12 mouse cellular contexts compared by ENCODE assay signal in the genomic region with DNA sequence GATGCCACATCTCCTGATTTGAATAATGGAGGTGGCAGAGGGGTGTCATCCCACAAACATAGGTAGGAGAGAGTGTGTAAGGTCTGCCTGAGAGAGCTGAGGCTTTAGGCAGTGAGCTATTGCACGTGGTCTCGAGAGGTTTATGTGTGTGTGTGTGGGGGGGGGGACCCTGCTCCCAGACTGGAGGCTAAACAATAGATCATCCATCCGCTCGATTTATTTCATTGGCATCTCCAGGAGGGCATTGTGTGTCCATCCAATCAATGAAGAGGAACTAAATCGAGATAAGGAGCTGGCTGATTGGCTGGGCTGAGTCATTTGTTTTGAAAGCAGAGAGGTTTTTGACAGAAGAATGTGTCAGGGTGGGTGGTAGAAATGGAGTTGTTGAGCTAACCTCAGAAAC. TPM values are rescaled to one million over a fixed set of nuclear protein-coding genes. Genes with fewer than 3 reads are reported as not detected.
DNase-seq lines count a peak whose midpoint lies in the region; ATAC-seq lines count a peak whose summit lies in the region.
"Had no signal": no experiment of that assay in that cellular context is flagged by ENCODE, and none has a peak within 500 bp of the region (broad histone marks: within the 10 kb centered on the region; RNA-seq: fewer than 3 reads in every experiment).

No protein-coding gene starts in this region.

- peaks cover 10% of the 10 kb centered on the region; the same call in 1 of the 2 replicates for H3K4me1 ChIP-seq in limb, embryonic 11.5 days (ENCODE audit: control insufficient read depth, insufficient read depth, low read length)
- peaks cover 31% of the 10 kb centered on the region for H3K4me1 ChIP-seq in limb, embryonic 10.5 days
- H3K4me1 ChIP-seq in embryonic facial prominence, embryonic 10.5 days: peaks cover 39% of the 10 kb centered on the region
- H3K4me1 ChIP-seq in hindbrain, embryonic 16.5 days (ENCODE audit: control insufficient read depth, insufficient read depth, low read depth, low read length): peaks cover 21% of the 10 kb centered on the region
- H3K4me1 ChIP-seq in neural tube, embryonic 14.5 days (ENCODE audit: control insufficient read depth, insufficient read depth, low read length): peaks cover 16% of the 10 kb centered on the region; the same call in 1 of the 2 replicates
- no peaks in the 10 kb centered on the region for H3K4me1 ChIP-seq in kidney, embryonic 14.5 days (ENCODE audit: control insufficient read depth, insufficient read depth, low read length)

- peaks cover 2% of the 10 kb centered on the region; the same call in 1 of the 2 replicates for H3K9me3 ChIP-seq in limb, embryonic 11.5 days (ENCODE audit: control insufficient read depth, low read length)
- H3K9me3 ChIP-seq in limb, embryonic 10.5 days (replicated peaks): peaks cover 3% of the 10 kb centered on the region; the same call in 1 of the 2 replicates
- H3K9me3 ChIP-seq in embryonic facial prominence, embryonic 10.5 days: peaks cover 14% of the 10 kb centered on the region; the same call in 1 of the 2 replicates
- peaks cover 11% of the 10 kb centered on the region for H3K9me3 ChIP-seq in hindbrain, embryonic 16.5 days (ENCODE audit: control insufficient read depth, low read length)
- no peaks in the 10 kb centered on the region for H3K9me3 ChIP-seq in neural tube, embryonic 14.5 days (ENCODE audit: control insufficient read depth, low read length)
- H3K9me3 ChIP-seq in kidney, embryonic 14.5 days (ENCODE audit: control insufficient read depth, low read length): no peaks in the 10 kb centered on the region

- no peak overlapping the region for H3K4me2 ChIP-seq in limb, embryonic 11.5 days (ENCODE audit: low read depth, severe bottlenecking)
- H3K4me2 ChIP-seq in hindbrain, embryonic 16.5 days (ENCODE audit: low read length): peak overlapping the region; percentile 90
- H3K4me2 ChIP-seq in neural tube, embryonic 14.5 days (ENCODE audit: low read depth, low read length): peak overlapping the region; percentile 95
- no peak overlapping the region for H3K4me2 ChIP-seq in kidney, embryonic 14.5 days (replicated peaks; ENCODE audit: low read depth, low read length)
- H3K4me2 ChIP-seq: heart, embryonic 11.5 days; liver, embryonic 11.5 days had no signal

- H3K27me3 ChIP-seq in limb, embryonic 11.5 days (ENCODE audit: control insufficient read depth, insufficient read depth, low read length): no peaks in the 10 kb centered on the region
- peaks cover 40% of the 10 kb centered on the region for H3K27me3 ChIP-seq in limb, embryonic 10.5 days (ENCODE audit: low read depth, poor library complexity, severe bottlenecking)
- no peaks in the 10 kb centered on the region; the same call in 1 of the 2 replicates for H3K27me3 ChIP-seq in embryonic facial prominence, embryonic 10.5 days (replicated peaks; ENCODE audit: low read depth, poor library complexity, severe bottlenecking)
- no peaks in the 10 kb centered on the region for H3K27me3 ChIP-seq in hindbrain, embryonic 16.5 days (replicated peaks; ENCODE audit: control insufficient read depth, insufficient read depth, low read length)
- no peaks in the 10 kb centered on the region for H3K27me3 ChIP-seq in neural tube, embryonic 14.5 days (ENCODE audit: control insufficient read depth, insufficient read depth, low read length)
- no peaks in the 10 kb centered on the region for H3K27me3 ChIP-seq in kidney, embryonic 14.5 days (ENCODE audit: control insufficient read depth, insufficient read depth, low read length)

- 0 out of 2 replicates have a peak, but pooled peaks have one; percentile 37 for ATAC-seq in limb, embryonic 11.5 days (ENCODE audit: insufficient number of reproducible peaks, low FRiP score, low TSS enrichment, low read depth)
- ATAC-seq in hindbrain, embryonic 16.5 days: peak; percentile 66
- ATAC-seq in neural tube, embryonic 14.5 days (ENCODE audit: low read depth): peak; percentile 81
- no peak for ATAC-seq in kidney, embryonic 14.5 days (ENCODE audit: low FRiP score, low TSS enrichment)

- no peak overlapping the region for H3K9ac ChIP-seq in limb, embryonic 11.5 days (ENCODE audit: low read length)
- peak overlapping the region; percentile 81 for H3K9ac ChIP-seq in hindbrain, embryonic 16.5 days (ENCODE audit: low read depth, low read length)
- peak overlapping the region; percentile 87 for H3K9ac ChIP-seq in neural tube, embryonic 14.5 days (replicated peaks; ENCODE audit: low read depth, low read length)
- no peak overlapping the region for H3K9ac ChIP-seq in kidney, embryonic 14.5 days (ENCODE audit: low read depth, low read length)

- H3K36me3 ChIP-seq in limb, embryonic 11.5 days (ENCODE audit: control insufficient read depth, insufficient read depth, low read length): no peaks in the 10 kb centered on the region
- no peaks in the 10 kb centered on the region for H3K36me3 ChIP-seq in limb, embryonic 10.5 days
- peaks cover 16% of the 10 kb centered on the region for H3K36me3 ChIP-seq in embryonic facial prominence, embryonic 10.5 days (replicated peaks)
- peaks cover 35% of the 10 kb centered on the region for H3K36me3 ChIP-seq in hindbrain, embryonic 16.5 days (ENCODE audit: control insufficient read depth, insufficient read depth, low read length)
- peaks cover 31% of the 10 kb centered on the region for H3K36me3 ChIP-seq in neural tube, embryonic 14.5 days (ENCODE audit: control insufficient read depth, insufficient read depth, low read length)
- no peaks in the 10 kb centered on the region for H3K36me3 ChIP-seq in kidney, embryonic 14.5 days (ENCODE audit: control insufficient read depth, insufficient read depth, low read length)

- 32% methylated on average over 5 of the region's 5 CpGs for whole genome bisulfite sequencing in limb, embryonic 11.5 days
- WGBS in limb, embryonic 10.5 days: 26% methylated on average over 5 of the region's 5 CpGs
- 11% methylated on average over 5 of the region's 5 CpGs for WGBS in embryonic facial prominence, embryonic 10.5 days
- 2% methylated on average over 5 of the region's 5 CpGs for WGBS in hindbrain, embryonic 16.5 days
- 2% methylated on average over 5 of the region's 5 CpGs for WGBS in neural tube, embryonic 14.5 days
- 20% methylated on average over 5 of the region's 5 CpGs for WGBS in kidney, embryonic 14.5 days

- no peak overlapping the region for H3K27ac ChIP-seq in limb, embryonic 11.5 days (replicated peaks; ENCODE audit: low read depth, low read length)
- no peak overlapping the region for H3K27ac ChIP-seq in limb, embryonic 10.5 days
- peak overlapping the region; percentile 62 for H3K27ac ChIP-seq in embryonic facial prominence, embryonic 10.5 days (replicated peaks)
- H3K27ac ChIP-seq in hindbrain, embryonic 16.5 days (ENCODE audit: low read depth, low read length): peak overlapping the region; percentile 92
- H3K27ac ChIP-seq in neural tube, embryonic 14.5 days (ENCODE audit: low read depth, low read length): peak overlapping the region; percentile 94
- H3K27ac ChIP-seq in kidney, embryonic 14.5 days (ENCODE audit: low read depth, low read length): no peak overlapping the region

- H3K4me3 ChIP-seq in limb, embryonic 11.5 days (ENCODE audit: low read depth, low read length): no peak overlapping the region
- H3K4me3 ChIP-seq in limb, embryonic 10.5 days: no peak overlapping the region
- H3K4me3 ChIP-seq in embryonic facial prominence, embryonic 10.5 days: peak overlapping the region; percentile 51
- H3K4me3 ChIP-seq in hindbrain, embryonic 16.5 days (ENCODE audit: low read length): peak overlapping the region; percentile 58
- peak overlapping the region; percentile 56 for H3K4me3 ChIP-seq in neural tube, embryonic 14.5 days (ENCODE audit: low read depth, low read length)
- H3K4me3 ChIP-seq in kidney, embryonic 14.5 days (ENCODE audit: low read length): no peak overlapping the region

- no peak for DNase-seq in limb, embryonic 11.5 days (ENCODE audit: low spot score)
- DNase-seq in limb, embryonic 10.5 days (ENCODE audit: low spot score): no peak
- peak; percentile 39 for DNase-seq in embryonic facial prominence, embryonic 10.5 days (ENCODE audit: low spot score)
- no peak for DNase-seq in adrenal gland, adult 18-20 months (ENCODE audit: low spot score in 2 of 2)
- no peak for DNase-seq in layer of hippocampus, adult 9-10 months (ENCODE audit: low spot score)

RNA-seq across cellular contexts. Expression of gene Nsg2, which starts 2.4 kb away (rescaled TPM):
- 1.5 and 1.9 TPM in 2 replicates for polyA plus RNA-seq in limb, embryonic 11.5 days (2014; fragmentation: Nextera tagmentation; extraction: Ambion mirVana)
- 1.1 and 2.0 TPM in 2 replicates for polyA plus RNA-seq in limb, embryonic 10.5 days (2016; fragmentation: Nextera tagmentation; extraction: Ambion mirVana)
- polyA plus RNA-seq in embryonic facial prominence, embryonic 10.5 days (2016; fragmentation: Nextera tagmentation; extraction: Ambion mirVana): 10.1 and 11.3 TPM in 2 replicates
- polyA plus RNA-seq in hindbrain, embryonic 16.5 days (2015; fragmentation: Nextera tagmentation; extraction: Ambion mirVana): 530 and 557 TPM in 2 replicates
- polyA plus RNA-seq in neural tube, embryonic 14.5 days (2014; fragmentation: Nextera tagmentation; extraction: Ambion mirVana): 143 and 156 TPM in 2 replicates
- total RNA-seq in adrenal gland, adult 18-20 months (2021): 10 to 100 TPM; 32.0 to 51.2 TPM
- 0.87 and 1.6 TPM in 2 replicates for polyA plus RNA-seq in kidney, embryonic 14.5 days (2014; fragmentation: Nextera tagmentation; extraction: Ambion mirVana)

RNA-seq across cellular contexts. Expression of gene 4930524B15Rik, which starts 37.3 kb away (rescaled TPM):
- 0.12 TPM in 1 of 2 replicates, not detected in the other for polyA plus RNA-seq in limb, embryonic 11.5 days (2014; fragmentation: Nextera tagmentation; extraction: Ambion mirVana)
- 0.14 TPM in 1 of 2 replicates, not detected in the other for polyA plus RNA-seq in limb, embryonic 10.5 days (2016; fragmentation: Nextera tagmentation; extraction: Ambion mirVana)
- 0.10 and 0.14 TPM in 2 replicates for polyA plus RNA-seq in embryonic facial prominence, embryonic 10.5 days (2016; fragmentation: Nextera tagmentation; extraction: Ambion mirVana)
- 0.22 and 0.49 TPM in 2 replicates for polyA plus RNA-seq in hindbrain, embryonic 16.5 days (2015; fragmentation: Nextera tagmentation; extraction: Ambion mirVana)
- polyA plus RNA-seq in neural tube, embryonic 14.5 days (2014; fragmentation: Nextera tagmentation; extraction: Ambion mirVana): 0.16 and 0.52 TPM in 2 replicates
- total RNA-seq in adrenal gland, adult 18-20 months (2021): not detected
- polyA plus RNA-seq in kidney, embryonic 14.5 days (2014; fragmentation: Nextera tagmentation; extraction: Ambion mirVana): 0.27 TPM in 1 of 2 replicates, not detected in the other
- total RNA-seq: common myeloid progenitor, adult 5-6 weeks; neutrophil, adult 5-6 weeks had no signal
- polyA plus RNA-seq: liver, embryonic 11.5 days had no signal

Comparison
In these comparisons a context has a peak if more than half of its experiments do, and no peak if none do; other contexts are left out.
1. H3K27ac ChIP-seq: peak in embryonic facial prominence, embryonic 10.5 days (single experiment), hindbrain, embryonic 16.5 days (single experiment) and neural tube, embryonic 14.5 days (single experiment); none in limb, embryonic 11.5 days (single experiment), limb, embryonic 10.5 days (single experiment) and kidney, embryonic 14.5 days (single experiment).
2. H3K4me2 ChIP-seq: peak in hindbrain, embryonic 16.5 days (single experiment) and neural tube, embryonic 14.5 days (single experiment); none in limb, embryonic 11.5 days (single experiment) and kidney, embryonic 14.5 days (single experiment).
3. H3K4me3 ChIP-seq: peak in embryonic facial prominence, embryonic 10.5 days (single experiment), hindbrain, embryonic 16.5 days (single experiment) and neural tube, embryonic 14.5 days (single experiment); none in limb, embryonic 11.5 days (single experiment), limb, embryonic 10.5 days (single experiment) and kidney, embryonic 14.5 days (single experiment).
4. H3K9ac ChIP-seq: peak in hindbrain, embryonic 16.5 days (single experiment) and neural tube, embryonic 14.5 days (single experiment); none in limb, embryonic 11.5 days (single experiment) and kidney, embryonic 14.5 days (single experiment).
5. RNA of gene Nsg2, which starts 2.4 kb away (polyA plus RNA-seq): 530 to 557 TPM in hindbrain, embryonic 16.5 days and 143 to 156 TPM in neural tube, embryonic 14.5 days; 10.1 to 11.3 TPM in embryonic facial prominence, embryonic 10.5 days, 1.1 to 2.0 TPM in limb, embryonic 10.5 days, 1.5 to 1.9 TPM in limb, embryonic 11.5 days and 0.87 to 1.6 TPM in kidney, embryonic 14.5 days; every median in the first group is over 10 times any median in the second.